Mouse (Mus musculus) layer of hippocampus, adult 6 months (tissue): ENCODE results near the gene Slco2b1. TPM values are rescaled to one million over a fixed set of nuclear protein-coding genes. Genes with fewer than 3 reads are reported as not detected.

Experiments
- long read RNA-seq, 2 experiments: library from polyadenylated mRNA; unstranded; transcript quantifications; one replicate each; pipeline ENCODE4 v2.0.0; 2019 to 2020
- polyA plus RNA-seq: library from polyadenylated mRNA; unstranded; fragments of <200 nt; fragmentation: Nextera tagmentation; gene quantifications from 2 replicates; pipeline ENCODE4 v1.2.3, GENCODE M21; 2021

The Slco2b1 gene
- polyA plus RNA-seq, result 5.2 TPM in 2 replicates
- long read RNA-seq, experiment 1, full-length matches to known transcripts, result 10 of 13 reads
- long read RNA-seq, experiment 1, partial matches to known transcripts, result 1 of 13 reads
- long read RNA-seq, experiment 1, other reads (novel, unspliced or antisense), result 2 of 13 reads
- long read RNA-seq, experiment 2, full-length matches to known transcripts, result 33 of 48 reads
- long read RNA-seq, experiment 2, partial matches to known transcripts, result 11 of 48 reads
- long read RNA-seq, experiment 2, other reads (novel, unspliced or antisense), result 4 of 48 reads

GRCm38 (mm10) chr7:99711166-99711565 lies at the start of gene Slco2b1:
Gene Slco2b1, minus strand, starts transcription at chr7:99711340.

GRCm38 (mm10) chr7:99729973-99730372 lies 18.8 kb upstream of the Slco2b1 start, which contains the start of gene Olfr520:
Gene Olfr520, plus strand, starts transcription at chr7:99730273.

GRCm38 (mm10) chr7:99626376-99627270 lies 84.5 kb downstream of the Slco2b1 start, which contains the start of gene Tpbgl:
Gene Tpbgl, minus strand, starts transcription at chr7:99627103.

Other genes starting within 250 kb of the Slco2b1 start
- gene Klhl35, start 245.3 kb downstream of the Slco2b1 start, polyA plus RNA-seq, result 0.48 and 1.0 TPM in 2 replicates
- gene Rps3, start 227.6 kb downstream of the Slco2b1 start, polyA plus RNA-seq, result 718 and 807 TPM in 2 replicates
- gene Arrb1, start 175.9 kb downstream of the Slco2b1 start, polyA plus RNA-seq, result 15.5 and 15.8 TPM in 2 replicates
- gene Tpbgl, start 84.2 kb downstream of the Slco2b1 start, polyA plus RNA-seq, result 2.4 and 3.0 TPM in 2 replicates
- gene Olfr520, start 18.9 kb upstream of the Slco2b1 start, polyA plus RNA-seq, result not detected in 2 replicates
- not detected in 2 replicates for gene Olfr521, start 52.2 kb upstream of the Slco2b1 start, polyA plus RNA-seq
- gene Neu3, start 117.1 kb upstream of the Slco2b1 start, polyA plus RNA-seq, result 1.6 and 1.8 TPM in 2 replicates
- gene Xrra1, start 147.8 kb upstream of the Slco2b1 start, polyA plus RNA-seq, result 1.0 and 1.3 TPM in 2 replicates
- 217 and 231 TPM in 2 replicates for gene Spcs2, start 152.1 kb upstream of the Slco2b1 start, polyA plus RNA-seq